Mouse (Mus musculus) embryonic stem cell, embryonic (primary cell): ENCODE results near the gene Gm8020.
"Not testable (repeated sequence)": the region's sequence is repeated elsewhere in the genome, so short reads cannot be mapped to it uniquely, and the experiment has no call there.

Experiments used
- CTCF ChIA-PET, 4 experiments: fragments of 300-600 bp in 2 of 4; fragments of 350-600 bp in 2 of 4; sonication (Branson Sonifier 250); formaldehyde crosslinking; loops; one replicate each; lab custom pipeline; 2022; ENCODE audit warnings: inconsistent platforms in 2 of 4; lab: Charles Lee
- POLR2A ChIA-PET, 4 experiments: fragments of 300-600 bp in 2 of 4; fragments of 350-600 bp in 2 of 4; sonication (Branson Sonifier 250); formaldehyde crosslinking; loops; one replicate each; lab custom pipeline; 2022; ENCODE audit warnings: antibody characterized with exemption in 4 of 4, inconsistent platforms in 1 of 4; lab: Charles Lee

The Gm8020 gene

GRCm38 (mm10) chr14:42502249-42502648, at the start of gene Gm8020:
Gene Gm8020, minus strand, starts transcription at chr14:42502349.
- POLR2A ChIA-PET, CTCF ChIA-PET: not testable (repeated sequence)

- POLR2A ChIA-PET, CTCF ChIA-PET: not testable (repeated sequence)
Measured at GRCm38 (mm10) chr14:42543170-42543701, 41.1 kb upstream of the Gm8020 start.

GRCm38 (mm10) chr14:42542316-42543169, 40.4 kb upstream of the Gm8020 start:
- CTCF ChIA-PET, POLR2A ChIA-PET: not testable (repeated sequence)

- POLR2A ChIA-PET, CTCF ChIA-PET: not testable (repeated sequence)
Measured at GRCm38 (mm10) chr14:42524182-42524581, 22.0 kb upstream of the Gm8020 start, which contains the start of gene Gm8024. Gene Gm8024, minus strand, starts transcription at chr14:42524282.

GRCm38 (mm10) chr14:42463581-42463980, 38.6 kb downstream of the Gm8020 start, which contains the start of gene Gm8011:
Gene Gm8011, plus strand, starts transcription at chr14:42463881.
- POLR2A ChIA-PET, CTCF ChIA-PET: not testable (repeated sequence)
